Mouse (Mus musculus) liver, postnatal 0 days (tissue): Measurements from ENCODE around the gene Cyp39a1.

Experiments used
- CTCF ChIP-seq: sonication (generic); IDR thresholded peaks from 2 replicates; pipeline ENCODE4 v1.5.1; 2016; ENCODE audit warnings: antibody characterized with exemption, low read depth
- EP300 ChIP-seq: IDR thresholded peaks from 2 replicates; pipeline ENCODE4 v1.6.1; 2016; ENCODE audit warnings: antibody characterized with exemption, low read depth, mild to moderate bottlenecking

DNA sequence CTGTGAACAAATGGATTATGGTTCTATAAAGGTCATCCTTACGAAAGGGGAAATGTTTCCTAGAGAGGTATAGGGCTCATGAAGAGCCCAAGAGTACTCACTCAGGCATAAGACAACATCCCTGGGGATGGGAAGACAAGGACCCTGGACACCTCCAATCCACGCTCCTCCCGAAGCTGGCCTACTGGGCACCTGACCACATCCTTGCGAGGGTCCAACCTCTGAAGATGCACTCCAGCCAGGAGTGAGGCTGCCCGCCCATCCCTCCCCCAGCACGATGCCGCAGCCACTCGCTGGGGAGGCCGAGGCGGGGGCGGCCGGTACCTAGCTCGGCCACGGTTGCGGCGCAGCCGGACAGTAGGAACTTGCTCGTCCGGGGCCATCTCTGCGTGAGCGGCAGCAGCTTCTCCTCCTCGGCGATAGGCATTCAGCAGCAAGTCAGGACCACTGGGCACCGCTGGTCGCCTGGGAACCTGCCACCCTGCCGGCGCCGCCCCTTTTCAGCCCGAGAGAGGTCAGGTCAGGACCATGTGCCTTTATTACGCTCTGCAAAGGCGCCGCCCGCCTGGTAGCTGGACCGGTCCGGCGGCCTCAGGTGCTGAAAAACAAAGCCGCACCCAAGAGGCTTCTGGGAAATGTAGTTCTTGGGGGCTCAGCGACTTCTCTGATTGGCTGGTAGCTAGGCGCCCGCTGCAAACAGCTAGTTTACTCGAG lies 492 bp upstream of the Cyp39a1 start, which contains the start of gene Slc25a27:
- TF ChIP-seq CTCF (no peak; the same call in 1 of the 2 replicates), EP300 (no peak)
